In genomic region chr10:61715996-61716864, GRCm38 (mm10) we compare ENCODE assay signal across 8 mouse cellular contexts. TPM values are rescaled to one million over a fixed set of nuclear protein-coding genes. Genes with fewer than 3 reads are reported as not detected.
DNase-seq lines count a peak whose midpoint lies in the region; ATAC-seq lines count a peak whose summit lies in the region.

No protein-coding gene starts in this region.

- H3K9me3 ChIP-seq in hindbrain, embryonic 12.5 days (replicated peaks) = no peaks in the 10 kb centered on the region

- ATAC-seq in hindbrain, embryonic 12.5 days (ENCODE audit: low FRiP score) = no peak

- no peaks in the 10 kb centered on the region for H3K36me3 ChIP-seq in hindbrain, embryonic 12.5 days

- WGBS in hindbrain, embryonic 12.5 days = 74% methylated on average over 7 of the region's 7 CpGs

- no peak overlapping the region for H3K27ac ChIP-seq in hindbrain, embryonic 12.5 days

- H3K9ac ChIP-seq in hindbrain, embryonic 12.5 days = no peak overlapping the region

- peaks cover 27% of the 10 kb centered on the region for H3K27me3 ChIP-seq in hindbrain, embryonic 12.5 days

- peaks cover 11% of the 10 kb centered on the region for H3K4me1 ChIP-seq in hindbrain, embryonic 12.5 days

- H3K4me3 ChIP-seq in hindbrain, embryonic 12.5 days = peak overlapping the region; percentile 40; the same call in 1 of the 2 replicates

- peak overlapping the region; percentile 80; the same call in 1 of the 2 replicates for H3K4me2 ChIP-seq in hindbrain, embryonic 12.5 days (replicated peaks)

- peak; percentile 82 for DNase-seq in adrenal gland, adult 2 months
- DNase-seq in adrenal gland, adult 18-20 months (ENCODE audit: low spot score in 2 of 2) = no peak
- peak; percentile 67 for DNase-seq in adrenal gland, postnatal 14 days
- peak; percentile 49 for DNase-seq in lung, postnatal 36 days
- no peak for DNase-seq in layer of hippocampus, adult 8-10 months (ENCODE audit: low spot score in 2 of 2)
- DNase-seq in kidney, postnatal 4 days = no peak
- DNase-seq in embryo, embryonic 10 days (ENCODE audit: low spot score) = no peak

RNA-seq across cellular contexts. Expression of gene Aifm2, which starts 1.2 kb away (rescaled TPM):
- 100 to 1,000 TPM; 226 to 406 TPM for total RNA-seq in adrenal gland, adult 2 months (2021)
- polyA plus RNA-seq in adrenal gland, adult 2 months (2012; rRNA removed) = 209 and 255 TPM in 2 replicates
- 100 to 1,000 TPM; 238 to 400 TPM for total RNA-seq in adrenal gland, adult 18-20 months (2021)
- total RNA-seq in adrenal gland, postnatal 14 days (2021) = 325 and 370 TPM in 2 replicates
- polyA plus RNA-seq in hindbrain, embryonic 12.5 days (2016; fragmentation: Nextera tagmentation; extraction: Ambion mirVana) = 6.3 and 7.5 TPM in 2 replicates
- 10 to 100 TPM in 1 of 4 experiments, 1 to 10 TPM in 3; 9.4 to 11.2 (median 9.4) TPM for total RNA-seq in layer of hippocampus, adult 8-10 months (2022)

RNA-seq across cellular contexts. Expression of gene Tysnd1, which starts 20.9 kb away (rescaled TPM):
- 100 to 1,000 TPM in 1 of 2 experiments, 10 to 100 TPM in 1; 85.9 to 147 TPM for total RNA-seq in adrenal gland, adult 2 months (2021)
- 548 and 593 TPM in 2 replicates for polyA plus RNA-seq in adrenal gland, adult 2 months (2012; rRNA removed)
- total RNA-seq in adrenal gland, adult 18-20 months (2021) = 100 to 1,000 TPM in 1 of 2 experiments, 10 to 100 TPM in 1; 82.4 to 130 TPM
- total RNA-seq in adrenal gland, postnatal 14 days (2021) = 87.8 and 94.3 TPM in 2 replicates
- polyA plus RNA-seq in hindbrain, embryonic 12.5 days (2016; fragmentation: Nextera tagmentation; extraction: Ambion mirVana) = 36.5 and 37.4 TPM in 2 replicates
- total RNA-seq in layer of hippocampus, adult 8-10 months (2022) = 10 to 100 TPM; 20.2 to 22.9 (median 20.8) TPM

RNA-seq across cellular contexts. Expression of gene Sar1a, which starts 36.1 kb away (rescaled TPM):
- 100 to 1,000 TPM; 199 to 205 TPM for total RNA-seq in adrenal gland, adult 2 months (2021)
- polyA plus RNA-seq in adrenal gland, adult 2 months (2012; rRNA removed) = 113 and 119 TPM in 2 replicates
- 100 to 1,000 TPM; 198 to 216 TPM for total RNA-seq in adrenal gland, adult 18-20 months (2021)
- total RNA-seq in adrenal gland, postnatal 14 days (2021) = 167 and 170 TPM in 2 replicates
- polyA plus RNA-seq in hindbrain, embryonic 12.5 days (2016; fragmentation: Nextera tagmentation; extraction: Ambion mirVana) = 234 and 235 TPM in 2 replicates
- total RNA-seq in layer of hippocampus, adult 8-10 months (2022) = 100 to 1,000 TPM; 118 to 126 (median 121) TPM

Comparison
In these comparisons a context has a peak if more than half of its experiments do, and no peak if none do; other contexts are left out.
1. DNase-seq: peak in adrenal gland, adult 2 months (single experiment), adrenal gland, postnatal 14 days (single experiment) and lung, postnatal 36 days (single experiment); none in adrenal gland, adult 18-20 months (0 of 2), layer of hippocampus, adult 8-10 months (0 of 2), kidney, postnatal 4 days (0 of 2) and embryo, embryonic 10 days (single experiment).
2. RNA of gene Aifm2, which starts 1.2 kb away (total RNA-seq): 226 to 406 TPM in adrenal gland, adult 2 months, 238 to 400 TPM in adrenal gland, adult 18-20 months and 325 to 370 TPM in adrenal gland, postnatal 14 days; 9.4 to 11.2 TPM in layer of hippocampus, adult 8-10 months; every median in the first group is over 10 times any median in the second.